Mouse (Mus musculus) forebrain, embryonic 14.5 days (tissue): ENCODE results near the gene 9030025P20Rik. TPM values are rescaled to one million over a fixed set of nuclear protein-coding genes. Genes with fewer than 3 reads are reported as not detected.
"Not testable (repeated sequence)": the region's sequence is repeated elsewhere in the genome, so short reads cannot be mapped to it uniquely, and the experiment has no call there.

Experiments used
- ATAC-seq: fragments of 200-750 bp; cut with Nextera tagmentation; 2 replicates; pipeline ENCODE4 v1.8.0; 2017; ENCODE audit warnings: mild to moderate bottlenecking, moderate library complexity
- DNase-seq: peaks from one replicate; pipeline ENCODE4 v3.0.0-alpha.2; 2015; ENCODE audit warnings: low spot score
- H3K27ac ChIP-seq: fragments of 300-500 bp; sonication (generic); 2 replicates; pipeline ENCODE4 v1.5.1; 2014; ENCODE audit warnings: low read depth, mild to moderate bottlenecking, control low read depth, low read length, moderate library complexity
- H3K27me3 ChIP-seq: fragments of 300-500 bp; sonication (generic); replicated peaks from 2 replicates; pipeline ENCODE4 v1.6.1; 2014; ENCODE audit warnings: low read length, control low read depth, mixed read lengths; ENCODE audit not compliant: control insufficient read depth, insufficient read depth
- H3K36me3 ChIP-seq: fragments of 300-500 bp; sonication (generic); 2 replicates; pipeline ENCODE4 v1.6.1; 2014; ENCODE audit warnings: low read length, control low read depth; ENCODE audit not compliant: control insufficient read depth, insufficient read depth
- H3K4me1 ChIP-seq: fragments of 300-500 bp; sonication (generic); 2 replicates; pipeline ENCODE4 v1.6.1; 2014; ENCODE audit warnings: antibody characterized with exemption, low read length, control low read depth; ENCODE audit not compliant: control insufficient read depth, insufficient read depth
- H3K4me2 ChIP-seq: fragments of 300-500 bp; sonication (generic); 2 replicates; pipeline ENCODE4 v1.6.1; 2014; ENCODE audit warnings: mild to moderate bottlenecking, control low read depth, low read length
- H3K4me3 ChIP-seq: fragments of 300-500 bp; sonication (generic); 2 replicates; pipeline ENCODE4 v1.5.1; 2014; ENCODE audit warnings: low read depth, low read length, control low read depth
- H3K9ac ChIP-seq: fragments of 300-500 bp; sonication (generic); 2 replicates; pipeline ENCODE4 v1.6.1; 2014; ENCODE audit warnings: mild to moderate bottlenecking, low read length, control low read depth, moderate library complexity
- H3K9me3 ChIP-seq: fragments of 300-500 bp; sonication (generic); replicated peaks from 2 replicates; pipeline ENCODE4 v1.6.1; 2016; ENCODE audit warnings: low read length, control low read depth, mixed read lengths; ENCODE audit not compliant: control insufficient read depth
- WGBS: fragments of 180-500 bp; shearing (Covaris S2); extraction: QIAGEN DNeasy Blood & Tissue Kit; methylation state at CpG from one replicate; pipeline ENCODE4 v1.1.7; 2014; 5-methylcytosine and 5-hydroxymethylcytosine counted together
- polyA plus RNA-seq: library from polyadenylated mRNA; unstranded; fragments of >200 nt; fragmentation: Nextera tagmentation; extraction: Ambion mirVana; gene quantifications from 2 replicates; pipeline ENCODE4 v1.2.1, GENCODE M21; 2014

The 9030025P20Rik gene
- polyA plus RNA-seq, 1 experiment from 2014 or later: 8.2 TPM

DNA sequence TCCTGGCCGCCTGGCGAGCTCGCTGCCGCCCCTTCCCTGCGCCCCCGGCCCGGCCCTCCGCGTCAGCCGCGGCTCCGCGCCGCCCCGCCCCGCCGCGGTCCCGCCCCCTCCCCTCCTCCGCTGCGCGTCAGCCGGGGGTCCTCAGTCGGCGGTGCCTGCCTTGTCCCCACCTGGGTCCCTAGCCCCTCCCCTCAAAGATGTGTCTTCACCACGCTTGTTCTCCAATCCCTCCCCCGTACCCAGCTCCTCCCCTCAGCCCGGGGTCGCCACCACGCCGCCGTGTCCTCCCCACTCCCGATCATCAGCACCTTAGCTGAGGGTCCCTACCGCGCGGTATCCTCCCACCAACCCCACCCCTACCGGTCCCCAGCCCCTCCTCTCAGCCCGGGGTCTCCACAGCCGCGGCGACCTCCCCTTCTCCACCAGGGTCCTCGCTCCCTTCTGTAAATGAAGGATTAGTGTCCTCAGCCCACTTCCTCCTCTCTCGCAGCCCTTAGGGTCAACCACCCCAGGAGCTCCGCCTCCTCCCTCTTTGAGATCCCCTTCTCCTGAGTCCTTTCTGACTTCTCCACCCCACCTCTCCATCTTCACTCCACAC, 16.6 kb upstream of the 9030025P20Rik start:
- ATAC-seq: peak; percentile 96

DNA sequence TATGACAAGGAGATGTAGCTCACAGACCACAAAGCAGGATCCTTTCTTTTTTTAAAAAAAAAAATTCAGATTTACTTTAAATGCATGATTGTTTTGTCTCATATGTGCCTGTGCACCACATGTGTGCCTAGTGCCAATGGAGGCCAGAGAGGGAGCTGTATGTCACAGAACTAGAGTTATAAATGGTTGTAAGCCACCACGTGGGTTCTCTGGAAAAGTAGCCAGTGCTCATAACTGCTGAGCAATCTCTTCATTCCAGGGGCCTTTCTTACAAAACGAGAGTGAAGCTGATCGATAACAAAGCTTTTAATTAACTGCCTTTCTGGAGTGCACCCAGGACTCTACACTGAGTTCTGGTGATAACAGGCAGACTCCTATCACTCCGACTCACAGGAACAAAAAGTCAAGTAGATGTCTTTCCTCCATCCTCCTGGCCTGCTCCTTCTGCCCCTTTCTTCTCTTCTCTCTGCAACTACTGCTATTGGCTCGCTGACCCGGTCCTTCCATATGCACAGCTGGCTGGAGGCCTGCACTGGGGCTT, 9.8 kb upstream of the 9030025P20Rik start:
- not testable (repeated sequence) for H3K36me3 ChIP-seq, H3K27ac ChIP-seq, H3K4me1 ChIP-seq, H3K4me3 ChIP-seq, ATAC-seq, DNase-seq, H3K27me3 ChIP-seq, H3K9me3 ChIP-seq, H3K4me2 ChIP-seq, H3K9ac ChIP-seq
- no CpG with 5 or more reads among the region's 6 CpGs for WGBS

More for the DNA sequence above, 16.6 kb upstream of the 9030025P20Rik start:
- not testable (repeated sequence) for DNase-seq, H3K4me1 ChIP-seq, H3K4me2 ChIP-seq, H3K9ac ChIP-seq, H3K36me3 ChIP-seq, H3K27ac ChIP-seq, H3K27me3 ChIP-seq, H3K9me3 ChIP-seq, H3K4me3 ChIP-seq
- no CpG with 5 or more reads among the region's 44 CpGs for WGBS

DNA sequence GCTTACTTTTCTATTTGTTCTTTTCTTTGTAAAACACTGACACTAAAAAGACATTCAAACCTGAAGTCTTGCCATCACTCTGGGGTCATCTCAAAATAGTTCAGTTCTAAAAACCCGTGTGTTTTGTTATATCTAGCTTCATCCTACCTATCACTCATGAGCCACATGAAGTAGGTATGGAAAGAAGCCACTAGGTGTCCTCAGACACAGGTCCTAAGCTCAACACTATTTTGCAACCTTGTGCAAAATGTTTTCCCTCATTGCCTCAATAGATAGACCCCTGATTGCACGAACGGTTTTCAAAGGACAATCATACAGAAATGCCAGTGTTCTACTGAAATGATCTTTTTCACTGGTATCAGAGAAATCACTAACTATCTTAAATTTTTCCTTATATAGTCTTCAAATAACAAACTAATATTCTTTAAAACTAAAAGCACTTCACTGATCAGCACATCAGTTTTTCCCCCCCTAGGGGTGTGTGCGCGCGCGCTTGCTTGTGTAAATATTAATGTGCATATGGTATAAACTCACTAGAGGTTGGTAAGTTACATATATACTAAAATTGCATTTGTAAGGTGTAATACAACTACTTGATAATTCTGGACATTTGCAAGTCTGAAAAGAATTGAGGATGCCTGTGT, 428 bp upstream of the 9030025P20Rik start:
- not testable (repeated sequence) for H3K36me3 ChIP-seq, H3K4me1 ChIP-seq, H3K4me3 ChIP-seq, H3K4me2 ChIP-seq, H3K27ac ChIP-seq, H3K27me3 ChIP-seq, DNase-seq, H3K9ac ChIP-seq, H3K9me3 ChIP-seq
- ATAC-seq: peak; percentile 6; the same call in 1 of the 2 replicates
- under 1% methylated on average over 4 of the region's 7 CpGs for WGBS

DNA sequence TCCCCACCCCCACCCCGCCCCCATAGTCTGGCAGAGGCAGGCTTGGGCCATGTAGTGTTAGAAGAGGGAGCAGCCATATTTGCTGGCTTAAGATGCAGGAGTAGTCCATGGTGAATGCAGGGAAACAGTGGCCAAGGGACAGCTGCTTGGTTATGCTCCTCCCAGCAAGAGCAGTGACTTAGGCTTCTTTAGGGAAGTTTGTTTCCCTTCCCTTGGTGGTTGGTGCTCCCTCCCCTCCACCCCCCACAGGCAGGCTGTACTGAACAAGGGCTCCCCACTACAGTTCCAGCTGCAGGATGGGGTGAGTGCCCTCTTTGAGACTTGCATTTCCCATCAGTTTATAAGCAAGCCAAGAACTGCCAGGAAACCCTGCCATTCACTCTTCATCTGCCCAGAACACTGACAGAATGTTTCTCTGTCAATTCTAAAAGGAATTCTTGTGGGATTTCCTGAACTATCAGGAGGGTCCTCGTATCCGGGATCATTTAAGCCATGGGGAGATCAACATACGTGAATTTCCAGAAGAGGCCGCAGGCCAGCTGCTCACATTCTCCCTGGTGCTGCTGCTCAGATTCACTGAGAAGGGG, 11.9 kb downstream of the 9030025P20Rik start:
- H3K4me2 ChIP-seq, H3K9ac ChIP-seq, H3K27me3 ChIP-seq, H3K27ac ChIP-seq, H3K4me3 ChIP-seq, H3K36me3 ChIP-seq, H3K9me3 ChIP-seq, DNase-seq, ATAC-seq, H3K4me1 ChIP-seq: not testable (repeated sequence)
- WGBS: 80% methylated on average over 4 of the region's 5 CpGs

DNA sequence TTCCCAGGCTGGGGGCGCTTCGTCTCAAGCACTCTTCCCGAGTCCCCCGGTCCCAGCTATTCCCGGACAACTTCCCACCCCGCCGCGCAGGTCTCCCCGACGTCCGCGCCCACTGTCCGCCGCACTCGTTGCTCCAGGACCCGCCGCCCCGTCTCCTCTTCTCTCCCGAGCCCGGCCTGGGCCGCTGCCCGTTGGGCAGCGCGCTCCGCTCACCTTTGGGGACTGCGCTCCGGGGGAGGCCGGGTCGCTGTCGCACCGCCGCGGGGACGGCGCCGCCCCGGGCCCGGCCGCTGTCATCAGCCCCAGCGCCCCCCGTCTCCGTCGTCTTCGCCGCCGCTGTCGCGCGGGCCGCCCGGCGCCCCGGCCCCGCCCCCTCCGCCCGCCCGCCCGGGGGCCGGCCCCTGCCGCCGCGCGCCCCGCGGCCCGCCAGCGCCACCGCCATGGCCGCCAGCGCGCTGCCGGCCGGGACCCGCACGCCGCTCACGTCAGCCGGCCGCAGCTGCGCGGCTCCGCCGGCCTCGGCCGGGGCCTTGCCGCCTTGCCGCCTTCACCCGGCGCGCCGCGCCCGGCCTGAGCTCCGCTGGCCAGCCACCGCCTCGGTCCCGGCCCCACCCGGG, 14.4 kb downstream of the 9030025P20Rik start:
- H3K9ac ChIP-seq, H3K27me3 ChIP-seq, H3K9me3 ChIP-seq, H3K4me2 ChIP-seq, H3K36me3 ChIP-seq, H3K27ac ChIP-seq, DNase-seq, H3K4me1 ChIP-seq, H3K4me3 ChIP-seq: not testable (repeated sequence)
- whole genome bisulfite sequencing: no CpG with 5 or more reads among the region's 98 CpGs
- ATAC-seq: peak; percentile 78

DNA sequence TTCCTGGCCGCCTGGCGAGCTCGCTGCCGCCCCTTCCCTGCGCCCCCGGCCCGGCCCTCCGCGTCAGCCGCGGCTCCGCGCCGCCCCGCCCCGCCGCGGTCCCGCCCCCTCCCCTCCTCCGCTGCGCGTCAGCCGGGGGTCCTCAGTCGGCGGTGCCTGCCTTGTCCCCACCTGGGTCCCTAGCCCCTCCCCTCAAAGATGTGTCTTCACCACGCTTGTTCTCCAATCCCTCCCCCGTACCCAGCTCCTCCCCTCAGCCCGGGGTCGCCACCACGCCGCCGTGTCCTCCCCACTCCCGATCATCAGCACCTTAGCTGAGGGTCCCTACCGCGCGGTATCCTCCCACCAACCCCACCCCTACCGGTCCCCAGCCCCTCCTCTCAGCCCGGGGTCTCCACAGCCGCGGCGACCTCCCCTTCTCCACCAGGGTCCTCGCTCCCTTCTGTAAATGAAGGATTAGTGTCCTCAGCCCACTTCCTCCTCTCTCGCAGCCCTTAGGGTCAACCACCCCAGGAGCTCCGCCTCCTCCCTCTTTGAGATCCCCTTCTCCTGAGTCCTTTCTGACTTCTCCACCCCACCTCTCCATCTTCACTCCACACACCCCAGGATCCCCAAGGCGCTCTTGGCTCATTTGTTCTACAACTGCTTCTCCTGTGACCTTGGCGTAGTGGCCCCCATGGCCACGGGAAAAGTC, 15.0 kb downstream of the 9030025P20Rik start:
- WGBS: no CpG with 5 or more reads among the region's 47 CpGs

DNA sequence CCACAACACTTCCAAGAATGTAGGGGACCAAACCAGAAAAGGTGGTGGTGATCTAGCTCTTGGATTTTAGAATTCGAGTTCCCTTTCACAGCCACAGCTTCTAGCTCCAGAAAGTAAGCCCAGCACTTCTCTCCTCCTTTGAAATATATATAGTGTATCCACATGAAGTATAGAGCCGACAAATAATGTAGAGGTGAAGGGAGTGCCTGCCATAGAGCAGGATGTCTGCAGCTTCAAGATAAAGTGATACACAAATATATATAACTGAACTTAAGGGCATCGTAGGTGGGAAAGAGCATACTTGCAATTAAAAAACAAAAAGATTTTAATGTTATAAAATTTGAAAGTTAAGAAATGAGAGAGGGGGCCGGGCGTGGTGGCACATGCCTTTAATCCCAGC, 15.9 kb downstream of the 9030025P20Rik start:
- H3K4me1 ChIP-seq, H3K4me3 ChIP-seq, H3K27ac ChIP-seq, H3K9ac ChIP-seq, H3K9me3 ChIP-seq, H3K36me3 ChIP-seq, H3K27me3 ChIP-seq, DNase-seq, ATAC-seq, H3K4me2 ChIP-seq: not testable (repeated sequence)
- no CpG with 5 or more reads among the region's 5 CpGs for WGBS

More for the DNA sequence above, 15.0 kb downstream of the 9030025P20Rik start:
- DNase-seq, H3K4me1 ChIP-seq, H3K4me3 ChIP-seq, H3K27me3 ChIP-seq, H3K9ac ChIP-seq, H3K36me3 ChIP-seq, H3K27ac ChIP-seq, H3K9me3 ChIP-seq, H3K4me2 ChIP-seq: not testable (repeated sequence)
- peak; percentile 95 for ATAC-seq

DNA sequence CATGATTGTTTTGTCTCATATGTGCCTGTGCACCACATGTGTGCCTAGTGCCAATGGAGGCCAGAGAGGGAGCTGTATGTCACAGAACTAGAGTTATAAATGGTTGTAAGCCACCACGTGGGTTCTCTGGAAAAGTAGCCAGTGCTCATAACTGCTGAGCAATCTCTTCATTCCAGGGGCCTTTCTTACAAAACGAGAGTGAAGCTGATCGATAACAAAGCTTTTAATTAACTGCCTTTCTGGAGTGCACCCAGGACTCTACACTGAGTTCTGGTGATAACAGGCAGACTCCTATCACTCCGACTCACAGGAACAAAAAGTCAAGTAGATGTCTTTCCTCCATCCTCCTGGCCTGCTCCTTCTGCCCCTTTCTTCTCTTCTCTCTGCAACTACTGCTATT, 21.8 kb downstream of the 9030025P20Rik start:
- not testable (repeated sequence) for H3K9me3 ChIP-seq, H3K4me1 ChIP-seq, H3K27me3 ChIP-seq, H3K9ac ChIP-seq, ATAC-seq, DNase-seq, H3K36me3 ChIP-seq, H3K27ac ChIP-seq, H3K4me2 ChIP-seq, H3K4me3 ChIP-seq
- WGBS: no CpG with 5 or more reads among the region's 4 CpGs
